Mouse (Mus musculus) spleen, adult 12 weeks (tissue): ENCODE measurements around the gene Slc27a1.

Experiments
- DNase-seq: peaks from one replicate; pipeline ENCODE4 v3.0.0; 2022; ENCODE audit warnings: low spot score

The Slc27a1 gene

GRCm38 (mm10) chr8:71586891-71587290 lies 18.2 kb downstream of the Slc27a1 start:
- no peak for DNase-seq

DNA sequence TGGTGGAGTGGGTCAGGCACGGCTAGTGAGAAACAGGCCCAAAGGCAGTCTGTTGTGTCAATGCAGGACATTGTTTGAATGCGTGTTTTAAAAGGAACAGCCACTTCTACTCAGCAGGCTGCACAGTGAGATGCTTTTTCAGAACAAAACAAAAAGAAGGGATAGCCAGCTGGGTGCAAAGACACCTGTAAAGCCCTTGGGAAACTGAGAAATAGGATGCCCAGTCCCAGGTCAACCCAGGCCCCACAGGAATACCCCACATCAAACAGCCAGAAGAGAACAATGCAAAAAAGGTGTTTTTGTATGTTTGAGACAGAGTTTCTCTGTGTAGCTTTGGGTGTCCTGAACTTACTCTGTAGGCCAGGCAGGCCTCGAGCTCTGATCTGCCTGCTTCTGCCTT lies 20.1 kb downstream of the Slc27a1 start:
- DNase-seq = no peak

DNA sequence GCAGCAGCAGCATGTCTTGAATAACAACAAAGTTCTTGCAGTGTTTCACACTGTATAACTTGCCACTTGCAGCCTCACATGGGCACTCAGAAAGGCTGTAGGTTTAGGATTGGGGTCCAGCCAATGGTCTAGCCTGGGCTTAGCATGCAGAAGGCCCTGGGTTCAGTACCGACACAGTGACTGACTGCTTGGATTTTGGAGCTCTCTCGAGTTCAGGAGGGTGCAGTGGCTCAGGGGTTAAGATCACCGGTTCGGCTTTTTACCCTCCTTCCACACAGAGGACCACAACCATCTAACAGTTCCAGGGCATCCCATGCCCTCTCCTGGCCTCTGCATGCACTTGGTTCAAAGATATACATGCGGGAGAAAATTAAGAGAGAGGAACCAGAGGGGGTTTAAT lies 22.3 kb downstream of the Slc27a1 start:
- no peak for DNase-seq

DNA sequence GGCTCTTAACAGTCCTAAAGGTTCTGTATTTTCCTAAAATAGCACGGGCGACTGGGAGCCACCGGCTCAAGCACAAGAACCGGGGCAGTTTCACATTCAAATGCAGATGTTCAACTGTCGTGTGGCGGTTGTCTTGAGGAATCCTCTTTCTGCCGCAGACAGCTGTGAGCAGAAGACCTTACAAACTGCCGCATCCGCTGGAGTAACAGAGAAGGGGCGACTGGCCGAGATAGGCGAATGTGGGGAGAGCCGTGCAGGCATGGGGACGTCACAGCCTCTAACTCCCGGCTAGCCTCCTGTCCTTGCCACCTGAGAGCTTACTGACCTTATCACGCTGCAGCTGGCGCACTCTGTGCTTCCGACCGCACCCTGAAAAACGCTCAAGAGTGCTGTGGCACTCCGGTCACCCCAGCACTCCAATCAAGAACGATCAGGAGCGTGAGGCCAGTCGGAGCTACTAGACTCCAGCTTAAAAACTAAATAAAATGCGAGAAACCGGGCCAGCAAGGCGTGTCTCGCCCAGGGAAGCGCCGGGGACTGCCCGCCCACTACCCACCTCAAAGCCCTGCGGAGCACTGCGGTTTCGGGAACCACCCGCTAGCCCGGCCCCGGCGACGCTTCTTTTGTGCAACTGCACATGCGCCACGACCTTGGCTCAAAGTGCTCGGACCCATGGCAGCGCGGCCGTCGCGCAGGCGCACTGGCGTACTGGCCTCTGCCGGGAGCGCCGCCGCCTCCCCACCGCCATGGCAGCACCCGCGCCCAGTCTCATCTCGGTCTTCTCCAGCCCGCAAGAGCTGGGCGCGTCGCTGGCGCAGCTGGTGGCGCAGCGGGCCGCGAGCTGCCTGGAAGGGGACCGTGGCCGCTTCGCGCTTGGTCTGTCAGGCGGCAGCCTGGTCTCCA lies 23.0 kb downstream of the Slc27a1 start, which contains the start of gene Pgls:
Gene Pgls, plus strand, starts transcription at position 706 of the 903 bp plus-strand sequence.
- DNase-seq = peak; percentile 82

- DNase-seq = no peak
Observed at GRCm38 (mm10) chr8:71592374-71593170, 23.9 kb downstream of the Slc27a1 start.

DNA sequence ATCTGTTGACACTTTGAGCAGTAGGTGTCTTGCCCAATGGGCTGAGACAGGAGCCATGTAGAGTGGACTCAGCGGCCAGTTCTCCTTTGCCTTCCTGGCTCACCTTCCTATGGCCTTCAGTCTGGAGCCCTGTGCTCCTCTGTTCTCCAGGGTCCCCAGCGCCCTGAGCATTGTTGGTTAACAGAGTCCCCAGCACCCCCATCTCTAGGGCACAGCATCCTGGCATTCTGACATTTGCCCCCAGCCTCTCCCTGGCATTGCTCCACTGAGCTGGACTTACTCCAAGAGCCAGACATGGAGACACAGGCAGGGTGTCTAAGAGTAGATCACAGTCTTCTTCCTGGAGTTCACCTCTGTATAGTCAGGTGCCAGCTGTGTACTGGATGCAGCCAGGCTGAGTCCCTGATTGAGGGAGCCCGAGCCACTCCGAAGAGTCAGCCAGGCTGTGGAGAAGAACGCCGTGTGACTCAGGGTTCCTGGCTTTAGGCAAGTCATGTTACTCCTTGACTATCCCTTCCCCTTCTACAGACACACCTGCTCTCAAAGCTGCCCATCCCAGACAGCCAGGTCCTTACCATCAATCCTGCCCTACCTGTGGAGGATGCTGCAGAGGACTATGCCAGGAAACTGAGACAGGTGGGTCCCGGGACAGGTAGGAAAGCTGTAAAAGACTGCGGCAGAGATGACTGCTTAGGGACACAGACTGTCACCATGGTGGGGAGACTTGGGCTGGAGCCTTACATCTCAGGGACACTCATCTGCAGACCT lies 25.1 kb downstream of the Slc27a1 start:
- no peak for DNase-seq

DNA sequence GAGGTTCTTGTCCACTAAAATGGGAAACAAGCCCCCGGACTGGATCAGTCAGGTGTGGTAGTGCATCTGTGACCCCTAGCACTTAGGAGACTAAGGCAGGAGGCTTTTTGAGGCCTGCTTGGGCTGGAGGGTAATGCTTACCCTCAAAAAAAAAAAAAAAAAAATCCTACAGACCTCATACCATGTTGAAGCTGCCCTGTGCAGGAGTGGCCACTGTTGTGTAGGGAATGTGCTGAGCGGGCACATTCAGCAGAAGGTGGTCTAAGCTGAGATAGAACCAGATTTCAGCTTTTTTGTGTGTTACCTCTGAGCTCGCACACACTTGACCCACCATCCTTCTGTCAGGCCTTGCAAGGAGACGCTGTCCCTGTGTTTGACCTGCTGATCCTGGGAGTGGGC lies 25.6 kb downstream of the Slc27a1 start:
- DNase-seq = no peak

DNA sequence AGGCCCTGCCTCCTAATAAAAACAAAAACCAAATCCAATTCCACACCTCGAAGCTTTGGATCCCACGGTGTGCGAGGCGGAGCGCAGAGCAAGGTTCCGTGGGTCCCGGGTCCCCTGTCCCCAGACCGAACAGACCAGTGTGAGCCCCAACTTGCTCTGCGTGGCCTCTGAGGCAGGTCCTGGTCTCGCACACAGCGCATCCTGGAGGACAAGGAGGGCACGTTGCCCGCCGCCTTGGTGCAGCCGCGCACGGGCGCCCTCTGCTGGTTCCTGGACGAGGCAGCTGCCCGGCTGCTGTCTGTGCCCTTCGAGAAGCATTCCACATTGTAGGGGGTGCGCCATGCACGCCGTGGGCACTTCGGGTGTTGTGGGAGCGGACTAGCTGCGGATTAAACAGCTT lies 27.2 kb downstream of the Slc27a1 start:
- DNase-seq = peak; percentile 73

- no peak for DNase-seq
Observed at GRCm38 (mm10) chr8:71596384-71596783, 27.7 kb downstream of the Slc27a1 start.

GRCm38 (mm10) chr8:71596798-71597197 lies 28.1 kb downstream of the Slc27a1 start:
- peak; percentile 54 for DNase-seq

DNA sequence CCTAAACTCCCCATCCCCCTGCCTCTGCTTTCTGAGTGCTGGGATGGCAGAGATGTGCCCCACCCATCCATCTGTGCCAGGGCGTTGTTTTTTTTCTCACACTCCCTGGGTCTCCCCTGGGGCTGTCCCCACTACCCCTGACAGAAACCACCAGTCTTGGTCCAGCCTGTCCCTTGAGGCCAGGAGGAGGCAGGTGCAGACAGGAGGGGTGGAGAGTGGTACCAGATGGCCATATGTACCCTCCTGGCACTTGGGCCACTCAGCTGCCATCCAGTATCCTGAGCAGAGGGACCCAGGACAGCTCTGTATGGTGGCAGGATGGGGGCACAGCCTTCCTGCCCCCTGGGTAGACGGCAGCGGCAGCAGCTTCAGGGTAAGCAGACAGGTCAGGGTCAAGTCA lies 28.8 kb downstream of the Slc27a1 start, which contains the start of gene Fam129c:
Gene Fam129c, plus strand, starts transcription at position 198 of the 400 bp plus-strand sequence.
- no peak for DNase-seq

DNA sequence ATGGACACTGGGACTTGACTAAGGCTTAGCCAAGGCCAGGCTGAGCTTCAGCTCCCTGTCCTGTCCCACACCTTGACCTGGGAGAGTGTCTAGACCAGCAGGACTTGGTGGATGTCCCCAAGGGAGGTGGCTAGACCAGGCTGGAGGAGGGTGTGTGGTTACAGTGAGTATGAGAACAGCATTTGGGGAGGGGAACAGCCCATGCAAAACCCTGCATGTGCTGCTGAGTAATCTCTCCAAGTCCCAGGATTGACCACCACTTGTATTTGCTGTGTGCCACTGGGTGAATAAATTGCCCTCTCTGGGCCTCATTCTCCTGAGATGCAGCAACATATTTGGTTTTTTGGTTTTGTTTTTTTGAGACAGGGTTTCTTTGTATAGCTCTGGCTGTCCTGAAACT lies 29.7 kb downstream of the Slc27a1 start:
- no peak for DNase-seq

DNA sequence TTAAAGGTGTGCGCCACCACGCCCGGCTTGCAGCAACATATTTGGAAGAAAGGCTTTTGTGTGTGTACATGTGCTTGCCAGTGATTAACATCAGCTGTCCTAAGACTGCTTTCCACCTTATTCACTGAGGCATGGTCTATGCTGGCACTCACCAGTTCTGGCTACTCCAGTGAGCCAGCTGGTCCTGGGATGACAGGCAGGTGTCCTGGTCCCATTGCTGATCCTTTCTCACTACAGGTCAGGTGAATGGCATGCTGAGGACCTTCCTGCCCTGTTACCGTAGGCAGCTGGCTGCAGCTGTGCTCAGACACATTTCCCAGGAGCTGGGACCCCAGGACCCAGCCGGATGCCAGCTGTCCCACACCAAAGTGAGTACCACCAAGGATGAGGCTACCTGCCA lies 30.2 kb downstream of the Slc27a1 start:
- DNase-seq = no peak

GRCm38 (mm10) chr8:71601939-71602665 lies 33.4 kb downstream of the Slc27a1 start:
- no peak for DNase-seq

DNA sequence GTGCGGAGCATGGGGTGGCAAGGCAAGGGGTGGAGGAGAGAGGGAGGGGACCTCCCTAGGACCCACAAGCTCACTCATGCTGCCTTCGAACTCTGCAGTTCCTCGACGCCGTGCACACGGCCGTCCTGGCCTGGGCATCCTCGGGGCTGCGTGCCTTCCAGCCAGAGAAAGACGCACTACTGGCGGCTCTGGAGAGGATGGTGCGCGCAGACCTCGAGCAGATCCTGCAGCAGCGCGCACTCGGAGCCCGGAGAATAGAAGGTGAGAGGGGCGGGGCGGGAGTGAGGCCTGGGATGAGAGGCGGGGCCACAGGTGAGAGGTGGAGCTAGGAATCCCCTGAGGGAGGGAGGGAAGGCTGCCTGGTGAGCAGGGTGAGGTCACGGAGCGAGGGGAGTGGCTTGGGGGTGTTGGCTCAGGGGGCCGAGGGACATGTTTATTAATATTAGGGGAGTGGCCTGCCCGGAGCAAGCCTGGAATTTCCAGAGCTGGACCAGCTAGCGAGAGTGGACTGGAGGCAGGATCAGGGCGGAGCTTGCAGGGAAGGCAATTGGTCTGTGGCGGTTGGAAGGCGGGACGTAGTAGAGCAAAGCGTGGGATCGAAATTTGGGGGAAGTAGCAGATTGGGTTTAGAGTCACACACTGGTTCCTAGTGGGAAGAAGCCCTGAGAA lies 34.1 kb downstream of the Slc27a1 start:
- DNase-seq = no peak

DNA sequence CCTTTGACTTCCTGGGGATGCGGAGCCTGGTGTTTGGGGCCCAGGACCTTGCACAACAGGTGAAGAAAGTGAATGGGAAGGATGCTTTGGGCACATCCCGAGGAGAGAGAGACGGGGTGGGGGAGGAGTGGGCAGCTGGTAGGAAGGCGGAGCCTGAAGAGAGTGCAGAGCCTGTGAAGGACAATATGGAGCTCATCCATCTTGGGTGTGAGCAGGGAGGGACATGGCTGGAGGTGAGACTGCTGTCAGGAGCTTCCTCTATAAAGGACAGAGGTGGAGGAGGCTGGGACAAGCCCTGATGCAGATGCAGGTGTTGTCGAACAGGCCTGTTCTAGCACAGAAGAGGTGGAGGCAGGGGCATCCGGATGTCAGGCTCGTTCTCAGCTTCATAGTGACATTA lies 35.3 kb downstream of the Slc27a1 start:
- no peak for DNase-seq

DNA sequence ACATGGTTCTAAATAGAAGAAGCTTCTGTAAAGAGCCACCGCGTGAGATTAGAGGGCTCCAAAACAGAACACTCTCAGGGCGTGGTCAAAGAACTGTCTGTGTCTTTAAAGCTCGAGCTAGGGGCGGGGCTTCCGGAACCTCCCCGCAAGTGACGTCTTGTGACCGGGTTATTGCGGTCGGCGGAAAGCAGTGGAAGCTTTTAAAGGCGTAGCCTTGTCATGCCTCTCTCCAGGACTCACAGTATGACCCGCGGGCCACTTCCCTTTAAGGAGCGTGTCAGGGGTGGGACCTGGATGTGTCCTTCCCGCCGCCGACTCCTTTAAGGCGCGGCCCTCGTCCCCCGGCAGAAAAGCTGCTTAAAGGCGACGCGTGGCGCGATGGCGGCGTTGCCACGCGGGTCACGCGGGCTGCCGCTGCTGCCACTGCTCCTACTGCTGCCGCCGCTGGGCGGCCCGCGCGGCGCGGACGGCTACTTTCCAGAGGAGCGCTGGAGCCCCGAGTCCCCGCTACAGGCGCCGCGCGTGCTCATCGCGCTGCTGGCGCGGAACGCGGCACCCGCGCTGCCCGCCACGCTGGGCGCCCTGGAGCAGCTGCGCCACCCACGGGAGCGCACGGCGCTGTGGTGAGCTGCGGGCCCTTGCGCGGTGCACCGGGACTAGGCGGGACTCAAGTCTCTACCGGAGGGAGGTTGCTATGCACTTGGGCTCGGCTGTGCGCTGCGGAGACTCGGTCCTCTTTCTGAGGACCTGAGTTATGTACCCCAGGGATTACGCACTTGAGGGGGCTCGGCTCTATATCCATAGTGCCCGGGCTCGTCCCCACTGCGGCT lies 42.4 kb downstream of the Slc27a1 start, which contains the start of gene Colgalt1:
Gene Colgalt1, plus strand, starts transcription at position 177 of the 830 bp plus-strand sequence.
- peak; percentile 93 for DNase-seq

- DNase-seq = no peak
Observed at GRCm38 (mm10) chr8:71612141-71612540, 43.5 kb downstream of the Slc27a1 start.

GRCm38 (mm10) chr8:71613418-71613817 lies 44.7 kb downstream of the Slc27a1 start:
- no peak for DNase-seq

DNA sequence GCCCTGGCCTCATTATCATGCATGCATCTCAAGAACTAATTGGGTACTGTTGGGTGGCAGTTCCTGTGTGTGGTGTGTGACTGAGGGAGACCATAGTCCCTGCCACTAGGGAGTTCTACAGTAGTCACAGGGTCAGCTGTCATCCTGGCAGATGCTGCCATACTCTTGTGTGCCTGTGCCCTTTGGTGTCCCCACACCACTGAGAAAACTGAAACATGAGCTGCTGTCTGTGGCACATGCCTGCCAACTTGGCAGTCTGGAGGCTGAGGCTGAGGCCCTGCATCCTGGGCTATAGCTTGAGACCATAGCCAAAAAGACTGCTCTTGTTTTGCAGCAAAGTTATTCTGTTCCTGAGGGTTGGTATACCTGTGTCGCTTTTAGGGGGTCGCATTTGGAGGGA lies 51.1 kb downstream of the Slc27a1 start:
- no peak for DNase-seq
